Mouse (Mus musculus) liver, adult 2 months (tissue): ENCODE results near the gene Neb. TPM values are rescaled to one million over a fixed set of nuclear protein-coding genes. Genes with fewer than 3 reads are reported as not detected.

Experiments
- DNase-seq: peaks from one replicate; pipeline ENCODE4 v3.0.0-alpha.2; 2011; ENCODE audit warnings: low read depth, low spot score; ENCODE audit errors: extremely low read depth
- H3K27ac ChIP-seq: fragments of 200-500 bp; replicated peaks from 2 replicates; pipeline ENCODE4 v1.5.1; 2012; ENCODE audit warnings: low read depth, mild to moderate bottlenecking, control low read depth, inconsistent platforms, low read length; ENCODE audit not compliant: insufficient read depth
- H3K27me3 ChIP-seq: fragments of 200-500 bp; 2 replicates; pipeline ENCODE4 v1.6.1; 2012; ENCODE audit warnings: mild to moderate bottlenecking, moderate library complexity, low read length, inconsistent platforms; ENCODE audit not compliant: control insufficient read depth, insufficient read depth
- H3K36me3 ChIP-seq: fragments of 200-500 bp; 2 replicates; pipeline ENCODE4 v1.6.1; 2012; ENCODE audit warnings: low read length, inconsistent platforms; ENCODE audit not compliant: control insufficient read depth, insufficient read depth
- H3K4me1 ChIP-seq: fragments of 200-500 bp; 2 replicates; pipeline ENCODE4 v1.6.1; 2011; ENCODE audit warnings: low read length; ENCODE audit not compliant: control insufficient read depth, insufficient read depth
- H3K4me3 ChIP-seq: fragments of 200-500 bp; 2 replicates; pipeline ENCODE4 v1.5.1; 2011; ENCODE audit warnings: low read depth, mild to moderate bottlenecking, control low read depth, low read length, moderate library complexity; ENCODE audit not compliant: insufficient read depth
- H3K79me2 ChIP-seq: fragments of 200-500 bp; 2 replicates; pipeline ENCODE4 v1.6.1; 2012; ENCODE audit warnings: inconsistent platforms, mild to moderate bottlenecking, low read length, moderate library complexity; ENCODE audit not compliant: control insufficient read depth, insufficient read depth
- H3K9ac ChIP-seq: fragments of 200-500 bp; 2 replicates; pipeline ENCODE4 v1.6.1; 2012; ENCODE audit warnings: low read depth, mild to moderate bottlenecking, control low read depth, inconsistent platforms, low read length
- CTCF ChIP-seq: fragments of 200-500 bp; IDR thresholded peaks from 2 replicates; pipeline ENCODE4 v1.5.1; 2011; ENCODE audit warnings: low read depth, low read length, control low read depth
- POLR2A ChIP-seq: fragments of 200-500 bp; IDR thresholded peaks from 2 replicates; pipeline ENCODE4 v1.6.1; 2011; ENCODE audit warnings: low read length, control low read depth; ENCODE audit not compliant: insufficient read depth; ENCODE audit errors: extremely low read depth
- WGBS: fragments of 180-500 bp; shearing (Covaris S2); methylation state at CpG from one replicate; pipeline ENCODE4 v1.1.7; 2018; 5-methylcytosine and 5-hydroxymethylcytosine counted together
- polyA plus RNA-seq: library from polyadenylated mRNA; depleted of rRNA; stranded (reverse); fragments of >200 nt; gene quantifications from 2 replicates; pipeline ENCODE4 v1.2.3, GENCODE M21; 2012
- total RNA-seq: library from RNA; depleted of rRNA; stranded (reverse); fragments of >200 nt; gene quantifications from 2 replicates; pipeline ENCODE4 v1.2.3, GENCODE M21; 2014

Gene Neb
- total and polyA plus RNA-seq, 2 experiments = 5.6 to 22.7 TPM

DNA sequence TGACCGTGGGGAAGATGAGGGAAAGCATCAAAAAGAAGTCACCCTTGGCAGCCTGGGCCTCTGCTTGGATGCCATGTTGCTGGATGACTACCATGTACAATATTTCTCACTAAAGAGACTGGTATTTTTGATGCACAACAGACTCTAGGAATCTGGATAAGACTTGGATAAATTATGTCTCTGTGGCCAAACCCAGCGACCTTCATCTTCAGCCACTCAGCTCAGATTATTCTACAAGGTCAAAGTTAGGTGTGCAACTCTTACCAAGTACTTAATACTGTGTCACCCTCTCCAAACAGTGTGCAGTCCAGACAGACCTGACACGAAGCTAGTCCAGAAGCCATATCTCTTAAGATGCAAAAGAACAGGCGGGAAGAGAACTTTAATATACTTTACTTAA is 60.8 kb downstream of the Neb start:
- WGBS = 94% methylated on average over 4 of the region's 4 CpGs
- TF ChIP-seq CTCF (no peak), POLR2A (no peak)
- Histone ChIP-seq H3K79me2 (no peaks in the 10 kb centered on the region), H3K9ac (no peak overlapping the region), H3K27ac (no peak overlapping the region), H3K27me3 (no peaks in the 10 kb centered on the region), H3K4me1 (peaks cover 6% of the 10 kb centered on the region; the same call in 1 of the 2 replicates), H3K4me3 (no peak overlapping the region), H3K36me3 (no peaks in the 10 kb centered on the region; the same call in 1 of the 2 replicates)
- no peak for DNase-seq

- 59% methylated on average over 3 of the region's 3 CpGs for WGBS
These were observed 62.5 kb downstream of the Neb start for GRCm38 (mm10) chr2:52315737-52316136.

DNA sequence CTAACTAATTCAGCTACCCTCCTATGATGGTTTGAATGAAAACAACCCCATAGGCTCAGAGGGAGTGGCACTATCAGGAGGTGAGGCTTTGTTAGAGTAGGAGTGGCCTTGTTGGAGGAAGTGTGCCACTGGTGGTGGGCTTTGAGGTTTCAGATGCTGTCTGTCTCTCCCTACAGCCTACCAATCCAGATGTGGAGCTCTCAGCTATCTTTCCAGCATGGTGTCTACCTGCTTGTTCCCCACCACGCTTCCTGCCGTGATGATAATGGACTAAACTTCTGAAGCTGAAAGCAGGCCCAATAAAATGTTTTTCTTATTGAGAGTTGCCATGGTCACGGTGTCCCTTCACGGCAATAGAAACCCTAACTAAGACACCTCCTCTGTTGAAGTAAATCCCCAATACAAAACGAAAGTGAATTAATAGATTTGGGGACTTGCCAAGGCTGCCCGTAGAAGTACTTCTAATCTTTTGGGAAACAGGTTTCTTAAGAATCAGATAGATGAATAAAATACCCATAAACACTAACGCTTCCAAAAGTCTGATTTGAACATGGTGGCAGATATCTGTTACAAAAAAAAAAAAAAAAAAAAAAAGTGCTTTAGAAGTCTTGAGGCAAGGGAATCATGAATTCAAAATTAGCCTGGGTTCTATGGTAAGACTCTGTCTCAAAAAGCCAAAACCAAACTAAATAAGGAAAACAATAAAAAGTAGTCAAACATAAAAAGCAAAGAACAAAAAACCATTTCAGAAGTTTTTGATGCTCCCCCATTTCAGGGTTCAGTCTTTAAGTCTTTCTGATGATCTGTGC is 63.1 kb downstream of the Neb start:
- Histone ChIP-seq H3K27me3 (no peaks in the 10 kb centered on the region), H3K4me3 (no peak overlapping the region), H3K4me1 (peaks cover 6% of the 10 kb centered on the region; the same call in 1 of the 2 replicates), H3K9ac (no peak overlapping the region), H3K79me2 (no peaks in the 10 kb centered on the region), H3K36me3 (peaks cover 3% of the 10 kb centered on the region), H3K27ac (no peak overlapping the region)
- no peak for TF ChIP-seq POLR2A
- TF ChIP-seq CTCF = no peak
- no peak for DNase-seq
- 87% methylated on average over 7 of the region's 7 CpGs for WGBS

More at GRCm38 (mm10) chr2:52315737-52316136, 62.5 kb downstream of the Neb start:
- Histone ChIP-seq H3K79me2 (no peaks in the 10 kb centered on the region), H3K4me1 (peaks cover 6% of the 10 kb centered on the region; the same call in 1 of the 2 replicates), H3K4me3 (no peak overlapping the region), H3K27me3 (no peaks in the 10 kb centered on the region), H3K27ac (no peak overlapping the region), H3K9ac (no peak overlapping the region), H3K36me3 (peaks cover 3% of the 10 kb centered on the region)
- no peak for DNase-seq
- TF ChIP-seq POLR2A (no peak), CTCF (no peak)

- DNase-seq = no peak
- H3K27ac ChIP-seq = no peak overlapping the region
- WGBS = 90% methylated on average over 4 of the region's 4 CpGs
- H3K4me3 ChIP-seq = no peak overlapping the region
- no peaks in the 10 kb centered on the region for H3K79me2 ChIP-seq
- peaks cover 13% of the 10 kb centered on the region for H3K36me3 ChIP-seq
- TF ChIP-seq CTCF (no peak), POLR2A (no peak)
- no peak overlapping the region for H3K9ac ChIP-seq
- H3K27me3 ChIP-seq = no peaks in the 10 kb centered on the region
- H3K4me1 ChIP-seq = no peaks in the 10 kb centered on the region
These were observed 67.5 kb downstream of the Neb start for GRCm38 (mm10) chr2:52310757-52311156.

DNA sequence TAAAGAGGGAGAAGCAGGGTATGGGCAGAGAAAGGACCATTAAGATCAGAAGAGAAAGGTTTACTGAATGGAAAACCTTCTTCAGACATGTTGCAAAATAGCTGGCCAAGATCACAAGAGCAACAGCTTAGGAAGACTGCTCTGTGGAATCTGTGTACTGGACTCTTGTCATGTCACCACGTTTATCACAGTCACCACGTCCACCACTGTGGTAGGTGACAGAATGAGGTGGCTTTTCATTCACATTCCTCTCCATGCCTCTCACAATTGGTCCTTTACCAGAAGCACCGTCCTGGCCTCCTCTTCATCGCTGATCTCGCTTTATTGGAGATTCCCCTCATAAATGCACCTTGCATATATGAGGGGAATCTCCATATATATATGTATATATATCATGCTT is 71.6 kb downstream of the Neb start:
- Histone ChIP-seq H3K4me1 (peaks cover 2% of the 10 kb centered on the region; the same call in 1 of the 2 replicates), H3K9ac (no peak overlapping the region), H3K4me3 (no peak overlapping the region), H3K27ac (no peak overlapping the region), H3K79me2 (no peaks in the 10 kb centered on the region), H3K27me3 (no peaks in the 10 kb centered on the region), H3K36me3 (peaks cover 10% of the 10 kb centered on the region)
- TF ChIP-seq CTCF = no peak
- no peak for TF ChIP-seq POLR2A
- no peak for DNase-seq
- 85% methylated on average over 5 of the region's 5 CpGs for WGBS

- no peaks in the 10 kb centered on the region for H3K79me2 ChIP-seq
- 91% methylated on average over 3 of the region's 3 CpGs for WGBS
- H3K27ac ChIP-seq = no peak overlapping the region
- TF ChIP-seq CTCF (no peak), POLR2A (no peak)
- no peak overlapping the region for H3K9ac ChIP-seq
- DNase-seq = no peak
- H3K4me3 ChIP-seq = no peak overlapping the region
- H3K36me3 ChIP-seq = peaks cover 9% of the 10 kb centered on the region
- no peaks in the 10 kb centered on the region for H3K27me3 ChIP-seq
- H3K4me1 ChIP-seq = peaks cover 2% of the 10 kb centered on the region; the same call in 1 of the 2 replicates
These were observed 73.7 kb downstream of the Neb start for GRCm38 (mm10) chr2:52304554-52304953.
